22 mouse cellular contexts compared by ENCODE assay signal in genomic region chr9:16212163-16212562, GRCm38 (mm10).
DNase-seq lines count a peak whose midpoint lies in the region; ATAC-seq lines count a peak whose summit lies in the region.
"Had no signal": no experiment of that assay in that cellular context is flagged by ENCODE, and none has a peak within 500 bp of the region (broad histone marks: within the 10 kb centered on the region; RNA-seq: fewer than 3 reads in every experiment).

No protein-coding gene starts in this region.

- no peak overlapping the region for H3K9ac ChIP-seq in hindbrain, embryonic 15.5 days
- no peak overlapping the region for H3K9ac ChIP-seq in hindbrain, embryonic 12.5 days
- H3K9ac ChIP-seq in midbrain, embryonic 16.5 days (ENCODE audit: low read depth, low read length), result no peak overlapping the region
- H3K9ac ChIP-seq: heart, embryonic 15.5 days; limb, embryonic 15.5 days; liver, embryonic 15.5 days had no signal

- no peaks in the 10 kb centered on the region for H3K27me3 ChIP-seq in hindbrain, embryonic 15.5 days
- no peaks in the 10 kb centered on the region for H3K27me3 ChIP-seq in hindbrain, embryonic 12.5 days
- H3K27me3 ChIP-seq in midbrain, embryonic 16.5 days (ENCODE audit: control insufficient read depth, insufficient read depth, low read depth, low read length), result no peaks in the 10 kb centered on the region
- H3K27me3 ChIP-seq: CH12.LX; heart, embryonic 15.5 days; limb, embryonic 15.5 days; liver, embryonic 15.5 days had no signal

- 0 out of 2 replicates have a peak overlapping the region, but pooled peaks have one; percentile 12 for H3K27ac ChIP-seq in hindbrain, embryonic 15.5 days (replicated peaks)
- H3K27ac ChIP-seq in hindbrain, embryonic 12.5 days, result no peak overlapping the region
- no peak overlapping the region for H3K27ac ChIP-seq in midbrain, embryonic 16.5 days (ENCODE audit: low read length)
- H3K27ac ChIP-seq: forebrain, embryonic 10.5 days; heart, embryonic 15.5 days; limb, embryonic 15.5 days; liver, embryonic 15.5 days; macrophage had no signal

- WGBS in hindbrain, embryonic 15.5 days, result 53% methylated on average over 4 of the region's 4 CpGs
- WGBS in hindbrain, embryonic 12.5 days, result 67% methylated on average over 4 of the region's 4 CpGs
- WGBS in midbrain, embryonic 16.5 days, result 59% methylated on average over 4 of the region's 4 CpGs

- no peaks in the 10 kb centered on the region for H3K9me3 ChIP-seq in hindbrain, embryonic 15.5 days
- H3K9me3 ChIP-seq in hindbrain, embryonic 12.5 days (replicated peaks), result no peaks in the 10 kb centered on the region
- H3K9me3 ChIP-seq in midbrain, embryonic 16.5 days (replicated peaks; ENCODE audit: control insufficient read depth, low read length, poor library complexity, severe bottlenecking), result no peaks in the 10 kb centered on the region
- H3K9me3 ChIP-seq: forebrain, embryonic 10.5 days; heart, embryonic 15.5 days; limb, embryonic 15.5 days; liver, embryonic 15.5 days had no signal

- no peak overlapping the region for H3K4me3 ChIP-seq in hindbrain, embryonic 15.5 days
- H3K4me3 ChIP-seq in hindbrain, embryonic 12.5 days, result no peak overlapping the region
- no peak overlapping the region for H3K4me3 ChIP-seq in midbrain, embryonic 16.5 days (ENCODE audit: low read depth, low read length)
- H3K4me3 ChIP-seq: forebrain, embryonic 10.5 days; heart, embryonic 15.5 days; limb, embryonic 15.5 days; liver, embryonic 15.5 days had no signal

- peaks cover 31% of the 10 kb centered on the region for H3K4me1 ChIP-seq in hindbrain, embryonic 15.5 days (replicated peaks)
- H3K4me1 ChIP-seq in hindbrain, embryonic 12.5 days, result peaks cover 25% of the 10 kb centered on the region
- H3K4me1 ChIP-seq in midbrain, embryonic 16.5 days (ENCODE audit: control insufficient read depth, insufficient read depth, low read length), result peaks cover 17% of the 10 kb centered on the region

- peak; percentile 67 for ATAC-seq in hindbrain, embryonic 15.5 days (ENCODE audit: low FRiP score, low read depth)
- ATAC-seq in hindbrain, embryonic 12.5 days (ENCODE audit: low FRiP score), result no peak
- ATAC-seq in midbrain, embryonic 16.5 days, result peak; percentile 40; the same call in 1 of the 2 replicates
- ATAC-seq: intestine, embryonic 16.5 days had no signal

- no peaks in the 10 kb centered on the region for H3K36me3 ChIP-seq in hindbrain, embryonic 15.5 days
- no peaks in the 10 kb centered on the region for H3K36me3 ChIP-seq in hindbrain, embryonic 12.5 days
- no peaks in the 10 kb centered on the region for H3K36me3 ChIP-seq in midbrain, embryonic 16.5 days (ENCODE audit: control insufficient read depth, insufficient read depth, low read length)
- H3K36me3 ChIP-seq: forebrain, embryonic 10.5 days; heart, embryonic 15.5 days; limb, embryonic 15.5 days; liver, embryonic 15.5 days had no signal

- H3K4me2 ChIP-seq in hindbrain, embryonic 15.5 days, result no peak overlapping the region
- H3K4me2 ChIP-seq in hindbrain, embryonic 12.5 days (replicated peaks), result no peak overlapping the region
- H3K4me2 ChIP-seq in midbrain, embryonic 16.5 days (ENCODE audit: low read length), result no peak overlapping the region
- H3K4me2 ChIP-seq: heart, embryonic 15.5 days; limb, embryonic 15.5 days; liver, embryonic 15.5 days had no signal

- DNase-seq in cerebellum, postnatal 10 days, result peak; percentile 38 to 50
- no peak for DNase-seq in cerebellum, adult 8-10 months
- DNase-seq in brain, adult 2 months (ENCODE audit: low read depth, low spot score), result peak; percentile 56
- no peak for DNase-seq in MN1 (ENCODE audit: low spot score)
- DNase-seq in kidney, postnatal 36 days, result no peak
- DNase-seq: adrenal gland, postnatal 36 days; cerebellum, postnatal 36 days; gastrocnemius, postnatal 36 days; heart, postnatal 4 days; layer of hippocampus, postnatal 36 days; right cerebral cortex, postnatal 14 days; spleen, adult 18-20 months had no signal

Comparison
In these comparisons a context has a peak if more than half of its experiments do, and no peak if none do; other contexts are left out.
1. DNase-seq: peak in cerebellum, postnatal 10 days (2 of 2) and brain, adult 2 months (single experiment); none in cerebellum, adult 8-10 months (single experiment), MN1 (single experiment) and kidney, postnatal 36 days (0 of 2).